Mouse (Mus musculus): ENCODE results near the gene Mon2.

DNA sequence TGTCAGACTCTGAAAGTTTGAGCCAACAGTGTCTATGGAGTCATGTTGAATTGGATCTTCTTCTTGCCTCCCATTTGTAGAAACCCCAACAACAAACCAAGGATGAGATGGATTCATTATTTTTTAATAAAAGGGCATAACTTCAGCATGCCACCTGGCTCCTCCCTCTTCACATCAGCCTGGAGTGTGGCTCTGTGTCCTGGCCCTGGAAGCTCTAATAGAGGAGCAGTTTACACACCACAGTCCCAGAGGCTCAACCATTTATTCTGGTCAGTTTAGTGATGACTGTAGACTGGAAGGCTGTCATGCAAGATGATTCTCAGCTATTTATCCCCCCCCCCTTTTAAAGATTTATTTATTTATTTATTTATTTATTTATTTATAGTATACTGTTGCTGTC, 103.1 kb downstream of the Mon2 start:
- TF ChIP-seq POLR2A (IDR thresholded peaks at IDR 0.05; ENCODE audit: low read depth, low read length): no peak
- TF ChIP-seq CTCF (IDR thresholded peaks at IDR 0.05; ENCODE audit: extremely low read depth, insufficient read depth, insufficient read length, insufficient replicate concordance): no peak
